Mouse (Mus musculus) cortical plate, adult 2 months (tissue): ENCODE results near the gene Ppat.
A peak's percentile ranks its signal among the peaks of the same experiment; 100 is the strongest.

Experiments
- CTCF ChIP-seq: fragments of 200-500 bp; IDR thresholded peaks from 2 replicates; pipeline ENCODE4 v1.5.1; 2011; ENCODE audit warnings: mild to moderate bottlenecking, control low read depth, low read length; ENCODE audit not compliant: insufficient read depth; ENCODE audit errors: extremely low read depth
- POLR2A ChIP-seq: fragments of 200-500 bp; IDR thresholded peaks from 2 replicates; pipeline ENCODE4 v1.6.1; 2011; ENCODE audit warnings: mild to moderate bottlenecking, low read length, control low read depth; ENCODE audit not compliant: insufficient read depth; ENCODE audit errors: extremely low read depth

DNA sequence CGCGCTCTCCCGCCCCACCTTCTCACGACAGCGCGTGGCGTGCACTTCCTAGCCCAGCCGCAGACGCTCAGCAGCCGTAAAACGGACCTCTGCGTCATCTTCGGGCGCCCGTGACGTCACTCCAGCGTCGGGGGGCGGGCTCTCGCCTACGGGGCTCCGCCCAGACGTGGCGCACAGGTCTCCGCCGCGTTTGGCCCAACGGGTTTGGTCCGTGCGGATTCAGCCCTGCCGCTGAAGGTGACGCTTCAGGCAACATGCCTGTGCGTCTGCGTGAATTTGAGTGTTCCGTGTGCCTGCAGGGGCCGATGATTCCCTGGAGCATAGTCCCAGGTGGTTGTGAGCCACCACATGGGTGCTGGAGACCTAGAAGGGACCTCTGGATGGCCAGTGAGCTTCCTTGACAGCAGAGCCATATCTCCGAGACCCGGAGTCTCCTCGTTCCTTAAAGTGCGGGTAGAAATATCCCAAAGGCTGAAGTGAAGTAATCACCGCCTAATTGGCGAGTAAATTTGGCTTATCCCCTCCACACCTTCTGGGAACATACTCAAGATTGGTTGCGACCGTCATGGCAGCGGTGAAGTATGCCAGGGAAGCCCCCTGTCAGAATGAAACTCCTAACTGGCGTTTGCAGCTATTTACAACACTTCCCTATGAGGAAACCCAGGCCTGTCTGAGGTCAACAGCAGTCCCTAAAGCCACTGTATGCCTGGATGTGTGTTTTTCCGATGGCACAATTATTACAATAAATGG lies 45.8 kb downstream of the Ppat start, which contains the start of gene Aasdh:
- TF ChIP-seq CTCF (no peak), POLR2A (peak; percentile 98)
